Mouse (Mus musculus) B cell, adult (primary cell): Measurements from ENCODE around the gene Gm3512. TPM values are rescaled to one million over a fixed set of nuclear protein-coding genes. Genes with fewer than 3 reads are reported as not detected.

ENCODE experiments used
- total RNA-seq: library from RNA; stranded (reverse); gene quantifications from 4 replicates; pipeline ENCODE4 v1.2.4, GENCODE M21; 2023; ENCODE audit not compliant: inconsistent age

Gene Gm3512
- total RNA-seq, result not detected in 4 replicates

DNA sequence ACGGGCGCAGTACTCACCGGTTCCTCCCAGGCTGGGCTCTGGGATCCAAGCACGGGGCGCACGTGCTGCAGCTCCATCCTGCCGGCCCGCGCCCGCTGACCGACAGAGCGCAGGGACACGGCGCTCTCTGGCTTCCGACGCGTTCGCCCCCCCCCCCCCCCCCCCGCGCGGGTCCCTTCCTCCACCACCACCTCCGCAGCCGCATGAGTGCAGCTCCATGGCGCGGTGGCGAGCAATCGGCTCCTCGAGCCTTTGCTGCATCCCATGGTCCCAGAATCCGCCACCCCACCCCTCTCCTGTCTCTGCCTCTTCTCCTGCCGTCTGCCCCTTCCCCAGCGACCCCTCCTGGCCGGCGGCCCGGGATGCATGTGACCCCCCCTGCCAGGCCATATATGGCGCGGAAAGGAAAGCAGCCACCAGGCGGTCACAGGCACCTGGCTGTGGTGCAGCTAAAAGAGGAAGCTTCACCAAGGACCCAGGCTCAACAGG is at the start of gene Gm3512:
Gene Gm3512 (minus strand): TSS at position 51 of the 489 bp plus-strand sequence.

DNA sequence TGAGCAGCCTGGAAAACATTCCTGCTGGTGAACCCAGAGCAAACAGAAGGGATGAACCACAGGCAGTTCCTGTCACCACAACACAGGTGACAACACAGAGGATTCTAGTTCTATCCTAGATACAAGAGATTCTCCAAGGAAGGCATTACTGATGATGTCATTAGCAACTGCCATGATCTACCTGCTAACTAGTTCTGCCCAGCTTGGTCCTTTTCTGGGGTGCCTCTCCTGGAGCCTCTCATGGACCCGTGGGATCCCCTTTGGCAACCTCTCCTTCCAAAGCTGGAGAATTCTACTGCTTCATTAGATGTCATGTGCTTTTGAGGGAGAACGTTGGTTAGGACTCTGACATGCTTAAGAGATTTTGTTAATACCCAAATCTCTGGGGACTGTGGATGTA is 20.1 kb upstream of the Gm3512 start, which contains the start of gene Gm16434:
Gene Gm16434 (minus strand): TSS at position 101 of the 400 bp plus-strand sequence.

DNA sequence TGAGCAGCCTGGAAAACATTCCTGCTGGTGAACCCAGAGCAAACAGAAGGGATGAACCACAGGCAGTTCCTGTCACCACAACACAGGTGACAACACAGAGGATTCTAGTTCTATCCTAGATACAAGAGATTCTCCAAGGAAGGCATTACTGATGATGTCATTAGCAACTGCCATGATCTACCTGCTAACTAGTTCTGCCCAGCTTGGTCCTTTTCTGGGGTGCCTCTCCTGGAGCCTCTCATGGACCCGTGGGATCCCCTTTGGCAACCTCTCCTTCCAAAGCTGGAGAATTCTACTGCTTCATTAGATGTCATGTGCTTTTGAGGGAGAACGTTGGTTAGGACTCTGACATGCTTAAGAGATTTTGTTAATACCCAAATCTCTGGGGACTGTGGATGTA is 49.0 kb downstream of the Gm3512 start, which contains the start of gene Gm6676:
Gene Gm6676 (minus strand): TSS at position 101 of the 400 bp plus-strand sequence.

Other genes with a start within 250 kb of the Gm3512 start
- not detected in 4 replicates for gene Gm6356, start 200.7 kb downstream of the Gm3512 start, total RNA-seq
- not detected in 4 replicates for gene Gm10406, start 147.1 kb downstream of the Gm3512 start, total RNA-seq
- gene Gm3685, start 129.6 kb downstream of the Gm3512 start, total RNA-seq, result not detected in 4 replicates
- not detected in 4 replicates for gene Gm3696, start 73.9 kb downstream of the Gm3512 start, total RNA-seq
- not detected in 4 replicates for gene Gm6676, start 49.1 kb downstream of the Gm3512 start, total RNA-seq
- gene Gm16434, start 20.0 kb upstream of the Gm3512 start, total RNA-seq, result not detected in 4 replicates
- not detected in 4 replicates for gene Gm3727, start 90.2 kb upstream of the Gm3512 start, total RNA-seq
- 0.27 to 0.35 TPM in 2 of 4 replicates, not detected in the others for gene Gm3739, start 140.5 kb upstream of the Gm3512 start, total RNA-seq
- not detected in 4 replicates for gene Gm5797, start 157.9 kb upstream of the Gm3512 start, total RNA-seq
- not detected in 4 replicates for gene Gm8374, start 190.6 kb upstream of the Gm3512 start, total RNA-seq